Mouse (Mus musculus): ENCODE data around the gene Ppp3ca.

The Ppp3ca gene

DNA sequence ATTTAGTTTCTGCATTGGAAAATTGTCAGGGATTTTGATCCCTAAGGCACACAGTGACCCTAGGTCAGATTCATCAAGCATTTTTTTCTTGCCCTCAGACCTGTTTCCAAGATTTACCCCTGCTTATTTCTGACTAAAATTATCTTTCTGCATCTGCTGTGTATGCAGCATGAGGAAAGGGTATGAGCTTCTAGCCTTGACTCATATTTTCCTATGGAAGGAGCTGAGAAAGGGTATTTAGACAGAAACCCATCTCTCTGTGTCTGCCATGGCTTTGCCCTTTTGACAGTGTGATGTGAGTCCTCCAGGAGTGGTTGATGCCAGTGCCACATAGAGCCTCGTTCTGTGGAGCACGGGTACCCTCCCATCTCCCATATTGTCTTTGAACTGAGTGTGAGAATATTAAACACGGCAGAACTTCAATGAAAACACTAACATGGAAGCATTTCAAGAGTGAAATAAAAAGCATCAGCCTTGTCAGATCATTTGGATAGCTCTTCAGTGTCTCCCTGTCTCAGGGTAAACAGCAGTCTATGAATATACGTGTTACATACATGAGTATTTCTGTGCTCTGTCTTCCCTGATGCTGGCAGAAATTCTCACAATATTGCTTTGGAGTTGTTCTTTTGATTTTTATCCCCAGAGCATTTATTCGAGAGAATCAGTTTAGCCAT lies 311.1 kb downstream of the Ppp3ca start:
- CTCF ChIA-PET, result interaction anchor here (0.5 kb wide), 1 partner anchor 1021 kb away, joined by 3 read pairs; no protein-coding TSS in a partner anchor

DNA sequence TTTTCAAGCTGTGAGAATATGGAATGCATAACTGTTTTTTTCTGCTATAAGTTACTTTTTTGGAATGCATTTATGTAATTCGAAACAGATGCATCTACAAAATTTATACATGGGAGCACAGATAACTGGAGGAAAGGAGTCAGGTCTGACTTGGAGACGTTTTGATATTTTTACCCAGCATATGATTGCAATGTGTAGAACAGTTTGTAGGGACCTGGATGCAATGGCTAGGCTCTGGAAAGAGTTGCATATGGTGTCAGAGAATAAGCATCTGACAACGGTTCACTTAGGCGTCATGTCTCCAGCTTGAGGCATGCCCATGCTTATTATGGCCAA lies 311.6 kb downstream of the Ppp3ca start:
- CTCF ChIA-PET, result no interaction called here

DNA sequence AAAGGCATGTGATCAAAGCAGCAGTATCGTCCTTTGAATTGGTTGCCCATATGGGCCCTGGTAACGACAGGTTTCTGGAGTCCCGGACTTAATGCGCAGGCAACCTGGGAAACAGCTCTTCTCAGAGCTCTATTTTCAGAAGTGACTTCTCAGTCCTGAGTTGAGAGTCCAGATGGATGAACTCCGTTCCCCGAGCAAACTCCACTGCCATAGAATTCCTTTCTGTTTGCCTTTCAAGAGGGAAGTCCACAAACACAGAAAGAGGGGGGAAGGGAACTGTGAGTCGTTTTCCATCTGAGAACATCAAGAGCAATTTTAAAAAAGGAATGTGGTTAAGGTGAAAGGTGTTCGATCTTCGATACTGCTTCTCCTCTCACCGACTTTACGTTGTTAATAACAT lies 312.1 kb downstream of the Ppp3ca start:
- CTCF ChIA-PET, result no interaction called here

GRCm38 (mm10) chr3:136986096-136986881 lies 316.4 kb downstream of the Ppp3ca start:
- CTCF ChIA-PET, result no interaction called here
